Mouse (Mus musculus) gastrocnemius, postnatal 25 days (tissue): ENCODE results near the gene Cyb5r1. TPM values are rescaled to one million over a fixed set of nuclear protein-coding genes. Genes with fewer than 3 reads are reported as not detected.
A peak's percentile ranks its signal among the peaks of the same experiment; 100 is the strongest.
"Not testable (repeated sequence)": the region's sequence is repeated elsewhere in the genome, so short reads cannot be mapped to it uniquely, and the experiment has no call there.

Experiments used
- DNase-seq: peaks from one replicate; pipeline ENCODE4 v3.0.0; 2022
- total RNA-seq, 2 experiments: library from RNA; stranded (reverse); gene quantifications; 1 replicate in 1 of 2; 2 replicates in 1 of 2; pipeline ENCODE4 v1.2.3; 2021

Cyb5r1 gene
- total RNA-seq, 2 experiments from 2014 or later = 80.3 to 88.3 TPM

- DNase-seq = no peak
Observed at GRCm38 (mm10) chr1:134414501-134415167, 9.3 kb downstream of the Cyb5r1 start.

GRCm38 (mm10) chr1:134415168-134415831 lies 9.9 kb downstream of the Cyb5r1 start, which contains the start of gene Adipor1:
Gene Adipor1, plus strand, starts transcription at chr1:134415378.
- peak; percentile 99 for DNase-seq

- DNase-seq = no peak
Observed at GRCm38 (mm10) chr1:134418414-134418975, 13.1 kb downstream of the Cyb5r1 start.

DNA sequence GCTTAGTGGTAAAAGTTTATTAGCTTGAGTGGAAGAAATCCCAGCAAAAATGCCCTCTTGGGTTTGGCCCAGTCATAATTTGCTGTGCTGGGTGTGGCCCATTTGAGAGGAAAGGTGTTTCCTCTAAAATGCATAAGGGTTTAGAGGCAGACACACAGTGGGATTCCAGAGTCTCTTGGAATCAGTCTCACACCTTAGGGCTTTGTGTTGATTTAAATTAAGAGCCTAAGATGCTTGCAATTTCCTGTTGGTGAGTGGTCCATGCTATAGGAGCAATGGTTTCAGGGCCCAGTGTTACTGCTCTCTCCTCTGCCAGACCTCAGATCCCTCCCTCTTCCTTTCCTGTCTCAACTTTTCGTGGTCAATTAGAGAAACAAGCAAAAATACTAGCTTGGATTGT lies 13.8 kb downstream of the Cyb5r1 start:
- DNase-seq = no peak

DNA sequence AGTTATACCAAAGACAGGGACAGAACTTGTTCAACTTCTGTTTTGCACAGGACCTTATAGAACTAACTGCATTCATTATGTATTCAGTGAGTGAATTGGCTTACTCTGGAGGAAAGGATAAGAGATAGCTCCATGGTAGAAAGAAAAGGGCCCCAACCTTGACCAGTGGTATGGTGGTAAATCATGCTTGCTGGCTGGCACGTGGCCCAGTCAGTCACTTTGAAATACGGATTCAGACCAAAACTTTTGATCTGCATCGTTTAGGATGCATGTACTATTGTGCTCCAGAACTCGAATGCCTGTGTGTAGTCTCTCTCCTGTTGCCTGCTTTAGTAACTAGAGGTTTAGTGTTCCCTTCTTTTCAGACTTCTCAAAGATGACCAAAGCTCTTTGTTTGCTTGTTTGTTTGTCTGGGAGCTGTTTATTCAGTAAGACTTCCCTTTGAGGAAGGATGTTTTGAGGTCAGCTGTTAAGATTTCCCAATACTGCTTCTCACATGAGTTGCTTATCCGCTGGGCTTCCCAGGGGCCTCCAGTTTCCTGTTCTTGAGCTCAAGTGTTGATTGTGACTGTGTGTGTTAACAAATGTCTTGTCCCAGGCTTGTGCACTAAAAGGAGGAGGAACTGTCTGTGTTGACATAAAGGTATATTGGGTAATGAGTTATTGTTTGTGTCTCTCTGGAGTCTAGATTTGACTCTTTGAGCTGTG lies 14.5 kb downstream of the Cyb5r1 start:
- no peak for DNase-seq

DNA sequence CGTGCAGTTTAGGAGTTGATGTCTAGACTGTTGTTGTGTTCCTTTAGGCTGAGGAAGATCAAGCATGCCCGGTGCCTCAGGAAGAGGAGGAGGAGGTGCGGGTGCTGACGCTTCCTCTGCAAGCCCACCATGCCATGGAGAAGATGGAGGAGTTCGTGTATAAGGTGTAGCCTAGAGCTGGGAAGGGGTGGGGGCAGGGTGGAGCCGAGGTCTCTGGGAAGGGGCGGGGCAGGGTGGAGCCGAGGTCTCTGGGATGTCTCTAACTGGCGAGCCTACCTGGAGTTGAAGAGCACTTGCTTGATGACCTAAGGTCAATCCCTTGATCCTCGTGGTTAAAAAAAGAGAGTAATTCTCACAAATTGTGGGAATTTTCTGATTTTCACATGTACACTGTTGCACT lies 18.6 kb downstream of the Cyb5r1 start:
- no peak for DNase-seq

GRCm38 (mm10) chr1:134426289-134426688 lies 20.9 kb downstream of the Cyb5r1 start:
- no peak for DNase-seq

- no peak for DNase-seq
Observed at GRCm38 (mm10) chr1:134433002-134433401, 27.6 kb downstream of the Cyb5r1 start.

GRCm38 (mm10) chr1:134433473-134433872 lies 28.1 kb downstream of the Cyb5r1 start:
- no peak for DNase-seq

DNA sequence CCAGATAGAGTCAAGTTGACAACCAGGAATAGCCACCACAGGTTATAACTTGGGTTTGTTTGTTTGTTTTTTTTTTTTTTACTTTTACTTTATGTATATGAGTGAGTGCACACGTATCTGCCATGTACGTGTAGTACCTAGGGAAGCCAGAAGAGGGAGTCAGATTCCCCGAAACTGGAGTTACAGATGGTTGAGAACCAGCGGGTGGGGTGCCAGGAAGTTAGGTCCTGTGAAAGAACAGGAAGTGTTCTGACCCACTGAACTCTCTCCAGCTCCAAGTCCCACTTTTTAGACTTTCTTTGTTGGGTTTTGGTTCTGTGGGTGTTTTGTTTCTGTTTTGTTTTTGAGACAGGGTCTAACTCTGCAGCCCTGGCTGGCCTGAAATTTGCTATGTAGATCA lies 30.1 kb downstream of the Cyb5r1 start:
- DNase-seq = no peak

GRCm38 (mm10) chr1:134440437-134440836 lies 35.1 kb downstream of the Cyb5r1 start:
- DNase-seq = no peak

- not testable (repeated sequence) for DNase-seq
Observed at GRCm38 (mm10) chr1:134441737-134442136, 36.4 kb downstream of the Cyb5r1 start.

- DNase-seq = no peak
Observed at GRCm38 (mm10) chr1:134442394-134442793, 37.0 kb downstream of the Cyb5r1 start.

GRCm38 (mm10) chr1:134443288-134443687 lies 37.9 kb downstream of the Cyb5r1 start:
- not testable (repeated sequence) for DNase-seq

DNA sequence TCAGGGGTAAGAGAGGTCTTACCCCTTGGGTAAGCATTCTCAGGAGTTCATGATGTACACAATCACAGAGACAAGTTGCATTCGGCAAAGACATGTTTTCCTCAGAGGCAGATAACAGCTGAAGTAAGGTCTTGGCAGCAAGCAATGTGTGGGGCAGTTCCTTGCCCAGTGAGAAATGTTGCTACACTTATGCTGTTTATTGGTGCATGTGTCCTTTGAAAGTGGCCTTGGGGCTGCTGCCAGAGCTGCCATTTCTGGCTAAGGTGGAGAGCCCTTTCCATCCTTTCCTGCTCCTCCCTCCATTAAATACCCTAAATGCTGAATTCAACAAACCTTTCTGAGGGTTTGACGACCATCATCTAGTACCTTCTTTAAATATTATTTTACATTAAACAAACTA lies 40.1 kb downstream of the Cyb5r1 start:
- no peak for DNase-seq

GRCm38 (mm10) chr1:134448537-134448936 lies 43.2 kb downstream of the Cyb5r1 start:
- not testable (repeated sequence) for DNase-seq

- no peak for DNase-seq
Observed at GRCm38 (mm10) chr1:134450201-134450600, 44.8 kb downstream of the Cyb5r1 start.

DNA sequence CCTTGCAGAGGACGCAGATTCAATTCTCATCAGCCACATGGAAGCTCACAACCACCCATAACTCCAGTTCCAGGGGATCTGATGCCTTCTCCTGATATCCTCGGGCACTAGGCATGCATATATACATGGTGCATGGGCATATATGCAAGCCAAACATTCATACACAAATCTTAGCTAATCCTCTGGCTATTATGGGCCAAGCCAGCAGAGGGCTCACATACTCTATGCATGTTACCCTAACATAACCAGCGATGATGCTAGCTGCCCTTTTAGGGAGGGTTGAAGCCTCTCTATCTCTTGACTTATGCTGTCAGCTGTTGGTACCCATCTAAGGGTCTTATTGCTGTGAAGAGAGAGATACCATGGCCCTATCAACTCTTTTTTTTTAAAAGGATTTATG lies 45.6 kb downstream of the Cyb5r1 start:
- DNase-seq = no peak

- DNase-seq = peak; percentile 87
Observed at GRCm38 (mm10) chr1:134454904-134455824, 49.8 kb downstream of the Cyb5r1 start, which contains the start of gene Klhl12. Gene Klhl12, plus strand, starts transcription at chr1:134455531.

DNA sequence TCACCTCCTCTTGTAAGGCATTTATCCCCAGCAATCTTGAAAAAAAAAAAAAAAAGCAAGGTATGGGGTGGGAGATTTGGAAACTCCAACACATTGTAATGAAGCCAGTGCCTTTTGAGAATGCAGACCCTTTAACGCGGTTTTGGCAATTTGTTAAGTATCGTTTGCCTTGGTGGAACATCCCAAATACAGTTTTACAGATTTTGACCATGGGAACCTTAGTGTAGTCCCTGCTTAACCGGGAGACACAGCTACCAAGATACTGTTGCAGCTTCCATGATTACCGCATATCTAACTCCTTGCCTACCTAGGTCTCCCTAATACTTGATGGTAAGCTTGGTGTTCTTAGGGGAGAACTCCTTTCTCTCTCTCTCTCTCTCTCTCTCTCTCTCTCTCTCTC lies 50.7 kb downstream of the Cyb5r1 start:
- DNase-seq = no peak

GRCm38 (mm10) chr1:134458139-134458727 lies 52.9 kb downstream of the Cyb5r1 start:
- DNase-seq = no peak
